Mouse (Mus musculus) olfactory bulb, adult 2 months (tissue): ENCODE data around the gene Pik3r1. TPM values are rescaled to one million over a fixed set of nuclear protein-coding genes. Genes with fewer than 3 reads are reported as not detected.
A peak's percentile ranks its signal among the peaks of the same experiment; 100 is the strongest.

Experiments
- H3K27ac ChIP-seq: fragments of 200-500 bp; 2 replicates; pipeline ENCODE4 v1.5.1; 2012; ENCODE audit warnings: low read depth, low read length; ENCODE audit not compliant: insufficient read depth
- H3K4me1 ChIP-seq: fragments of 200-500 bp; 2 replicates; pipeline ENCODE4 v1.6.1; 2012; ENCODE audit warnings: low read length; ENCODE audit not compliant: control insufficient read depth, insufficient read depth
- H3K4me3 ChIP-seq: fragments of 200-500 bp; 2 replicates; pipeline ENCODE4 v1.5.1; 2012; ENCODE audit warnings: mild to moderate bottlenecking, low read depth, low read length, moderate library complexity; ENCODE audit not compliant: insufficient read depth
- CTCF ChIP-seq: fragments of 200-500 bp; IDR thresholded peaks from 2 replicates; pipeline ENCODE4 v1.5.1; 2012; ENCODE audit warnings: low read depth, mild to moderate bottlenecking, low read length, moderate library complexity; ENCODE audit not compliant: insufficient read depth
- POLR2A ChIP-seq: fragments of 200-500 bp; IDR thresholded peaks from 2 replicates; pipeline ENCODE4 v1.6.1; 2012; ENCODE audit warnings: mild to moderate bottlenecking, low read depth, low read length, moderate library complexity; ENCODE audit not compliant: insufficient read depth
- WGBS: fragments of 180-500 bp; shearing (Covaris S2); methylation state at CpG from one replicate; pipeline ENCODE4 v1.1.7; 2018; 5-methylcytosine and 5-hydroxymethylcytosine counted together
- polyA plus RNA-seq: library from polyadenylated mRNA; stranded (reverse); fragments of >200 nt; gene quantifications from 2 replicates; pipeline ENCODE4 v1.2.4, GENCODE M21; 2012; ENCODE audit warnings: low replicate concordance; ENCODE audit not compliant: missing spikeins, insufficient read depth, insufficient read length

The Pik3r1 gene
- polyA plus RNA-seq, 1 experiment = 139 TPM

DNA sequence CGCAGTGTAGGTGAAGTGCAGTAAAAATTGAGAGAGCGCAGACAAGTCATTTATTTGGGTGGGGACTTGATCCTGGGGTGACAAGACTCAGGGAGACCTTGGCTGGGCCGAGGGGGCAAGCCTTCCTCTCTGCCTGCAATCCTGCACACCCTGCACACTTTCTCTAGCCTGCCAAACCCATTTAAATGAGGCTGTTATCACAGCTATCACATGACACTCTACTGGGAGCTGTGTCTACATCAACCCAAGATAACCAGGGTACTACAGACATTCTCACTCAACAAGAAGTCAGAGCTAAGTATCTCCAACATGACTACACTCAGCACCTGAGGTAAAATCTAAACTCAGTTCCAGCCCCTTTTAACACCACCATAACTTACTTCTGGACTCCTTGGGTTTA, 7.1 kb downstream of the Pik3r1 start:
- WGBS = 78% methylated on average over 3 of the region's 3 CpGs
- H3K4me1 ChIP-seq = peaks cover 25% of the 10 kb centered on the region
- H3K4me3 ChIP-seq = no peak overlapping the region
- H3K27ac ChIP-seq = no peak overlapping the region
- TF ChIP-seq POLR2A = no peak
- TF ChIP-seq CTCF = no peak

DNA sequence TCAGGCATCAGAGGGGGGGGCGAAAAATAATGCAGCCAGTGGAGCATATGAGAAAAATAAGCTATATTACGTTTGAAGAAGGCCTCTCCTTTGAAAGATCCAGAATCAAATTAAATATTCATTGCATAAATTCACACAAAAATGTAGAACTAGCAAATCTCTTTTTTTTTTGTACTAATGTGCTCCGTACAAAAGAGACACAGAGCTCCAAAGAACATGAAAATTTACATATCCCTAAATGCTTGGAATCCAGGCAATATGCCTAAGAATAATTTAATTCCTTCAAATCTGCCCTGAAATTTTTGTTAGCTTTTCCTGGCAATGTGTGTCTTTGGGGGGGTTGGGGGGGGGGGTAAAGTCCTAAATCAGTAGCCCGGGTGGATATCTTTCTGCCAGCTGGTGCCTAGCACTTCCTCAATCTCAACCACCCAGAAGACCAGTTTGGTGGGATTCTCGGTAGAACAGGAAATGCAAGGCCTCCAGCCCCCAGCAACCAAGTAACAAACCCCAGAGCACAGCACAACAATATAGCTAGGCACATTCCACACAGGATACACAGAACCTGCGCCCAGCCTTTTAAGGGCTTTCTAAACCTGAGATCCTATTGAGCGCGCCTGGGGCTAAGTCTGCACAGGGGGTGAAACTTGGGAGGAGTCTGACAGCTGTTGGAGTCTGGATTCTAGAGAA, 7.9 kb downstream of the Pik3r1 start:
- WGBS = 56% methylated on average over 8 of the region's 8 CpGs
- H3K4me1 ChIP-seq = peaks cover 25% of the 10 kb centered on the region
- TF ChIP-seq CTCF (no peak), POLR2A (no peak)
- no peak overlapping the region for H3K27ac ChIP-seq
- no peak overlapping the region for H3K4me3 ChIP-seq

GRCm38 (mm10) chr13:101759281-101759871, 8.6 kb downstream of the Pik3r1 start:
- Histone ChIP-seq H3K27ac (no peak overlapping the region), H3K4me3 (no peak overlapping the region), H3K4me1 (peaks cover 25% of the 10 kb centered on the region)
- 29% methylated on average over 3 of the region's 3 CpGs for WGBS
- no peak for TF ChIP-seq CTCF

DNA sequence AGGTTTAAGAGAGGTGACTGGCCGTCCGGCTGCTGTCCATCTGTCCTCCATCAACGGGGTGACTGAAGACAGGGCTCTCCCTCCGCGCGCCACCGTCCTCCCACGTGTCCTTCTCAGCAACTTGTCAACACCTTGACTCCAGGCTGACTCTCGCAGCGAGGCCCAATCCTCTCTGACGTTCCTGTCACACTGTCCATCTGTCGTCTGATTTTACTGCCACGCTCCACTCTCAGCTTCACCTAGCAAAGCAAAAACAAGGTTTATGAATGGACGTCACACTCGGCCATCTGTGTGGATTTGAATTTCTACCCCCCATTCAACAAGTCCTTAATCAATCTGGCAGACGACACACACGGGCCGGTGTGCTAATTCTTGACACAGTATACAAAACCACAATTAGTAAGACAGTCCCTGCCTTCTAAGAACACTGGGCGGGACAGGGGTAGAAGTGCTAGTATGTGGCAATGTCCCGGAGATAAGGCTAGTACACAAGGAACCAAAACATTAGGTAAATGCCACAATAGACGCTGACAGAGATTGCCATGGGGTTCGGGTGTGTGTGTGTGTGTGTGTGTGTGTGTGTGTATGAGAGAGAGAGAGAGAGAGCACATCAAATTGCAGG, 10.1 kb downstream of the Pik3r1 start:
- H3K4me1 ChIP-seq = peaks cover 22% of the 10 kb centered on the region
- no peak overlapping the region for H3K4me3 ChIP-seq
- TF ChIP-seq POLR2A (no peak), CTCF (no peak)
- WGBS = 80% methylated on average over 22 of the region's 22 CpGs
- 0 out of 2 replicates have a peak overlapping the region, but pooled peaks have one; percentile 31 for H3K27ac ChIP-seq

DNA sequence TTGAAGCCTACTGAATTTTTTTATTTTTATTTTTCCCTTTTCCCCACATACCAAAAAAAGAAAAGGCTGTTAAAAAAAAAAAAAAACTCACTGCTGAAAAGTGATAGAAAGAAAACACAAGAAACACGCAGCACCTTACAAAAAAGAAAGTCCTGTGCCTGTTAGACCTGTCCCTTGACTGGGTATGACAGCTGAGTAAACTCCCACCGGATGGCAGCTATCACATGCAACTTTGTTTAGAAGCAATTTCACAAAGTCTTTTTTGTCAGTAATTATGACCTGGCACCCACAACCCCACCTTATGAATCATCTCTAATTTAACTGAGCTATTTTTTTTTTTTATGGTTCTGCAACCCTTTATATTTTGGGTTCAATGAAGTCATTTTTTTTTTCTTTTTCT, 12.8 kb downstream of the Pik3r1 start:
- H3K4me3 ChIP-seq = no peak overlapping the region
- peaks cover 15% of the 10 kb centered on the region for H3K4me1 ChIP-seq
- WGBS = 45% methylated on average over 2 of the region's 2 CpGs
- TF ChIP-seq CTCF = no peak
- TF ChIP-seq POLR2A = no peak
- H3K27ac ChIP-seq = no peak overlapping the region

DNA sequence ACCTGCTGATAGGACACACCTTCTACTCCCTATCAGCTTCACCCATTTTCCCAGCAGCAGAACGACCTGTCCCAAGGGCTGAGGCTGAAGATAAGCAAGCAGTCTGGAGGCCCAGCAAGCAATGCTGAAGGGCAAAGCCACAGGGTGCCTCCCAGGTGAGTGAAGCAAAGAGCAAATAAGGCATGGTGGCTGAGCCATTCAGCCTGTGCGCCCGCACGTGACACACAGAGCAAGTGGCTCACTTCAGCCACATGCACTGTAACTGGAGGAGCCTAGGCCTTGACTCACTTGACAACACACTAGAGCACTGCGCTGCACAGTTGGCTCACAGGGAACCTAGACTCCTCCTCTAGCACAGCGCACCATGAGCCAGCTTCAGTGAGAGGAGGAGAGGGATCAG, 14.4 kb downstream of the Pik3r1 start:
- WGBS = 72% methylated on average over 6 of the region's 6 CpGs
- H3K4me1 ChIP-seq = peaks cover 13% of the 10 kb centered on the region
- TF ChIP-seq POLR2A (no peak), CTCF (no peak)
- no peak overlapping the region for H3K27ac ChIP-seq
- H3K4me3 ChIP-seq = no peak overlapping the region

DNA sequence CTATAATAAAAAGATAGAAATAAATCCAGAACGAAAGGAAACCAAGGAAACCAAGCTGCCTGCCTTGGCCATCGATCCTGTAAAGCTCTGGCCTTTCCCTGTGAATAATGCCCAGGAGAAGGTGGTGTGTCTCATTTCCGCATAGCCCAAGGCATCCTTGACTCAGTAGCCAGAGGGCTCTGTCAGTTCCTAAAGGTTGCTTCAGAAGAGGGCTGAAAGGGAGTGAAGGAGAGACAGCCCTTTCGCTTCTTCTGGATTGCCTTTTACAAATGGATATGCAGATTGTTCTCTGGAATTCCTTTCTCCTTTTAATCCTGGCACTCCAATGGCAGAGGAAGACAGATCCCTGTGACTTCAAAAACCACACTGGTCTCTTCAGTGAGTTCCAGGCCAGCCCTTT, 16.2 kb downstream of the Pik3r1 start:
- no peak for TF ChIP-seq POLR2A
- TF ChIP-seq CTCF = no peak
- no peak overlapping the region for H3K27ac ChIP-seq
- H3K4me3 ChIP-seq = no peak overlapping the region
- peaks cover 5% of the 10 kb centered on the region for H3K4me1 ChIP-seq
- whole genome bisulfite sequencing = 69% methylated on average over 4 of the region's 4 CpGs

GRCm38 (mm10) chr13:101746012-101746595, 21.9 kb downstream of the Pik3r1 start:
- 76% methylated on average over 8 of the region's 8 CpGs for WGBS
- Histone ChIP-seq H3K4me3 (no peak overlapping the region), H3K27ac (no peak overlapping the region), H3K4me1 (no peaks in the 10 kb centered on the region; the same call in 1 of the 2 replicates)
- TF ChIP-seq POLR2A (no peak), CTCF (no peak)

GRCm38 (mm10) chr13:101744943-101745342, 23.1 kb downstream of the Pik3r1 start:
- Histone ChIP-seq H3K27ac (no peak overlapping the region), H3K4me1 (peaks cover 3% of the 10 kb centered on the region; the same call in 1 of the 2 replicates), H3K4me3 (no peak overlapping the region)
- no peak for TF ChIP-seq CTCF
- WGBS = 69% methylated on average over 5 of the region's 5 CpGs
